Mouse (Mus musculus) neutrophil, adult 65 days (primary cell): ENCODE measurements around the gene Lsm2. TPM values are rescaled to one million over a fixed set of nuclear protein-coding genes. Genes with fewer than 3 reads are reported as not detected.

Experiments
- total RNA-seq: library from RNA; stranded (reverse); gene quantifications from 2 replicates; pipeline ENCODE4 v1.2.4, GENCODE M21; 2023

Lsm2 gene
- 15.3 and 22.7 TPM in 2 replicates for total RNA-seq

DNA sequence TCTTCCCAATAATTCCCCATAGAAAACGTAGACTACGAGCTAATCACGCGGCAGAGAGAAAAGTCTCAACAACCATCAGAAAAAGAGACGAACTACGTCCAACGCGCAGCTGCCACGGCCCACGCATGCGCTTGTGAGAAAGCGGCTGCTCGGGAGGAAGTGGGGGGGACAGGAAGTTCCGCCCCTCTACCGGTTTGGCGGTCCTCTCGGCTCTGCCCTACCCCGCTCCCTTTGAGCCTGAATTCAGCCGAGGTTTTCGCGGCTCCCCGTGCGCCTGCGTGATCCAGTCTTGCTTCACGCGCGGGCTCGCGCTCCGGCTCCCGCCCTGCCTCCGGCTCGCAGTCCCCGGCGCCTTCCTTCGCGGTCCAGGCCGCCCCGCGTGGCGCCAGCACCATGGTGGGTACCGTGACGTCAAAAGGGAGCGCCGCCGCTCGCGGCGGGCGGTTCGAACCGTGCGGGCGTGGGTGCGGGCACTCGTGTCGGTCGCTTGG lies at the start of gene Lsm2:
Lsm2 (plus strand) TSS at position 173 of the 491 bp plus-strand sequence.

DNA sequence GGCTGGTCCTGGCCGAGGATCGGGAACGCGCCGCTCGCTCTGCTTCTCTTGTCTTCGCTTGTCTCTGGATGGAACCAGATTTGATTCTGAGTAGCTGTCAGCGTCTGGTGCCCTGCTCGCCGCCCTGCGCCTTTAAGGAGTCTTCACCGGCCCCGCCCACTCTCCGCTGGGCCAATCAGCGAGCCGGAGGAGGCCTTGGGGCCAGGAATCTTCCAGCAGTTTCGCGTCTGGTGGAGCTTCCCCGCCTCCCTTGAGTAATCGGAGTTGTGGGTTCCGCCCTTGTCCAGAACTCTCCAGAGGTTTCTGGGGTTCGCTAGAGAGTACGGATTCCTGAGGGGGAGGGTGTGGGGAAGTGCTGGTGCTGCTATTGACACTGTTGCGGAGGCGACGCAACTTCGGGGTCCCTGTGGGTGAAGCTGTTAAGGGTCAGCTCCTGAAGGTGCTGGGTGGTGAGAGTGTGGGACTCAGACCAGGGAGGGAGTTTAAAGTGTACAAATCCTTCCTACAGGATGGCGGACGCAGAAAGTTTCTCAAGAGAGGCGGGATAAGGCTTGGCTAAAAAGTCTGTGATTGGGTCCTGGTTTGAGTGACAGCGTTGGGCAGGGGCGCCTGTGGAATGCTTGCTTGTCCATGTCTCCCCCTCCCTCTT lies 22.4 kb upstream of the Lsm2 start, which contains the start of gene Hspa1b:
Hspa1b (minus strand) TSS at position 109 of the 649 bp plus-strand sequence.

DNA sequence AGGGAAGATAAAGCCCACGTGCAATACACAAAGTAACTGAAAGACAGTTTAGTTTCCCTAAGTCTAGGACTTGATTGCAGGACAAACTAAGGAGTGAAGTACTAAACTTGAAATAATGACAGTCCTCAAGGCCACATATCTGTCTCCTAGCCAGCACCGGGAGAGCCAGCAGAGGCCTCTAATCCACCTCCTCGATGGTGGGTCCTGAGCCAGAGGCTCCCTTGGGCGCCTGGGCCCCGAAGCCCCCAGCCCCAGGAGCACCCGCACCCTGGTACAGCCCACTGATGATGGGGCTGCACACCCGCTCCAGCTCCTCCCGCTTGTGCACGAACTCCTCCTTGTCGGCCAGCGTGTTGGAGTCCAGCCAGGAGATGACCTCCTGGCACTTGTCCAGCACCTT lies 11.8 kb upstream of the Lsm2 start, which contains the start of gene Gm20481:
Gm20481 (plus strand) TSS at position 91 of the 400 bp plus-strand sequence.

DNA sequence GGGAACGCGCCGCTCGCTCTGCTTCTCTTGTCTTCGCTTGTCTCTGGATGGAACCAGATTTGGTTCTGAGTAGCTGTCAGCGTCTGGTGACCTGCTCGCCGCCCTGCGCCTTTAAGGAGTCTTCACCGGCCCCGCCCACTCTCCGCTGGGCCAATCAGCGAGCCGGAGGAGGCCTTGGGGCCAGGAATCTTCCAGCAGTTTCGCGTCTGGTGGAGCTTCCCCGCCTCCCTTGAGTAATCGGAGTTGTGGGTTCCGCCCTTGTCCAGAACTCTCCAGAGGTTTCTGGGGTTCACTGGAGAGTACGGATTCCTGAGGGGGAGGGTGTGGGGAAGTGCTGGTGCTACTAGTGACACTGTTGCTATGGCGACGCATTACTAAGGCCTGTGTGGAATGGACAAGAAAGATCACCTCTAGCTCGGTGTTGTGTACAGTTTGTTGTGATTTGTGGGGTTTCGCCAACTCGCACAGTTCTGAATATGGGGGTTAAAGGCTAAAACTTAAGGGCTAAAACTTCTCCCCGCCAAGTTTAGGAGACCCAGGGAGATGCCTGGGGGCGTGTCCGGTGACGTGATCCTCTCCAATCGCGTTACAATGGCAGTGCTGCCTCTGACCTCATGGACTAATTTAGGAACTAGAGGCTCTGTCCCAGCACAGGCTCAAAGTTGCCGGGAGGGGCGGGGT lies 9.5 kb upstream of the Lsm2 start, which contains the start of the genes Hspa1a and Hspa1l:
Hspa1a (minus strand) TSS at position 88 of the 681 bp plus-strand sequence.
Hspa1l (plus strand) TSS at position 635 of the 681 bp plus-strand sequence.

DNA sequence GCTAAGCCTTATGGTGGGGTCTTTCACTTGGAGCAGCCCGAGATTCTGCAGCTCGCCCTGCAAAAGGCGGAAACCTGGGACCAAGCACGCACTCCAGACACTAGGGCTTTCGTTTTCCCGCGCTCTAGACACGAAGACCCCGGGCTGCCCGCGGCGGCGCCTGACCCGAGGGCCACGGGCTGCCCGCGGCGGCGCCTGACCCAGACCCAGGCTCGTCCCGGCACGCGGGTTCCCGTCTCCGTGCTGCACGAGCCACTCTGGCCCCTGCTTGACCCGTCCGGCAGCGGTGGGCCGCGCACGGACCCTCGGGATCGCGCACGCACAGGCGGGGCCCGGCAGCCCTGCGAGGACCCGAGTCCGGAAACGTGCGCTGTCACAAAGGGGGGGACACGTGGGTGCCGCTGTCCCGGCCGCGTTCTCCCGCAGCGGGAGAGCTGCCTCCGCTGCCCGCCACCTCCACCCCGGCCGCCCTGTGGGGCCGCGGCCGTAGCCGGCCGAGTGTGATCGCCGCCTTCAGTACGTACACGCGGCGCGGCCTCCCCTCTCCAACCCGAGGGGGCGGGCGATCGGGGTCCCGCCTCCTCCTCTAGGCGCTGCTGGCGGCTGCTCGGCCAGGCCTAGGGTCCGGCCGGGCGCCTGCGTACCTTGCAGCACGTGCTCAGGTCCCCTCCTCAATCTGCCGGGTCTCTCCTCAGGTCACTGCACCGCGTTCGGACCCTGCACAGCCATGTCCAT lies 19.2 kb downstream of the Lsm2 start, which contains the start of gene Vars:
Vars (plus strand) TSS at position 271 of the 735 bp plus-strand sequence.

DNA sequence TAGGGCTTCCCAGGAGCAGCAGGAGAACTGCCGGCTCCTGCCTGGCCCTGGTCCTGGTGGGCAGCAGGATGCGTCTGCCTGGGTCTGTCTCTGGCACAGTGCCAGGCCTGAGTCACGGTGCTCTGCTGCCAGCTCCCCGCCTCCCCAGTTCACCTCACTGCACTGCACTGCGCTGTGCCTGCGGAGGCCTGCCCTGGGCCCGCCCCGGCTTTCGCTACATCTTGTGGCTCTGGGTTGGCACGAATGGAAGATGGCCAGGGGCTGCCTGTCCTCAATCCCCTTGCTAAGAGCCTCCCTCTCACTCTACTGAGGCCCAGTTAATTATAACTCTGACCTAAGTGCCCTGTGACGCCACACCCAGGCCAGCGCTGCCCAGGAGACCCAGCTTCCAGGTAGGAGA lies 34.7 kb downstream of the Lsm2 start, which contains the start of gene Vwa7:
Vwa7 (plus strand) TSS at position 204 of the 400 bp plus-strand sequence.

DNA sequence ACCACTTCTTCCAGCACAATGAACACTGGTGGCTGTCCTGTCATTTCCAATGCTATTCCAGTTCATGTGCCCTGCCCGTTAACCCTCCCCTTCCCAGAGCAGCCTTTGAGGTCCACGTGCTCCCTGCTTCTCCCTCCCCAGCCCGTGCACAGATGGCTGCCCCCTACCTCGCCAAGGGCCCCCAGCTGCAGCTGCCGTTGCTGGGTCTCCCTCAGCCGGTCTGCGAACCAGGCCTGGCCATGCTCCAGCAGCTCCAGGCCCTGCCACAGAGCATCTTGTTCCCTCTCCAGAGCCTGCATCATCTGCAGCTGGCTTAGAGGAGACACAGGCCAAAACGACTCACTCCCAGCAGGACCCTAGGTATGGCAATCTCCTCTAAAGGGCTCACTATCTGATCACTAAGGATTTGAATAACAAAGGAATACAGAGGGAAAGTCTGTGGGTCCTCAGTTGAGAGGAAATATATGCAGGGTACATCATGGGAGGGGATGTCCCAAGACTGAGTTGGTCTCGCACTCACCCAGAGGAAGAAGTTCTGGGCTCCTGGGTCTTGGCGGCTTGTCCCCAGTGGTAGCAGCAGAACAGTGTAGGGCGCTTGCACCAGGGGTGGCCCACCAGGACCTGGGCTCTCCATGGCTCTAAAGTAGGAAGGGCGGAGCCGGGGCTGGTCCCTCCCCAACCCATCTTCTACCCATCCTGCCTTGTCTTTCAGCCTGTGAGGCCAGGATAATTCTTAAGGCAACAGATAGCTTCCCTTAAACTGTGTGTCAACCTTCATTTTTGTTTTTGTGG lies 45.8 kb downstream of the Lsm2 start, which contains the start of gene Sapcd1:
Sapcd1 (minus strand) TSS at position 740 of the 792 bp plus-strand sequence.

Other genes starting within 250 kb of the Lsm2 start
- 0.11 and 0.13 TPM in 2 replicates for gene C4b, start 238.0 kb upstream of the Lsm2 start, total RNA-seq
- gene Cyp21a1, start 177.3 kb upstream of the Lsm2 start, total RNA-seq: not detected in 2 replicates
- 42.3 and 63.0 TPM in 2 replicates for gene Stk19, start 144.9 kb upstream of the Lsm2 start, total RNA-seq
- 34.5 and 46.7 TPM in 2 replicates for gene Dxo, start 144.8 kb upstream of the Lsm2 start, total RNA-seq
- 95.9 and 147 TPM in 2 replicates for gene Skiv2l, start 131.7 kb upstream of the Lsm2 start, total RNA-seq
- gene Nelfe, start 131.5 kb upstream of the Lsm2 start, total RNA-seq: 24.5 and 28.2 TPM in 2 replicates
- gene Cfb, start 119.3 kb upstream of the Lsm2 start, total RNA-seq: 1.3 TPM in 1 of 2 replicates, not detected in the other
- gene Zbtb12, start 102.4 kb upstream of the Lsm2 start, total RNA-seq: 0.70 and 1.4 TPM in 2 replicates
- not detected in 2 replicates for gene Gm20547, start 99.8 kb upstream of the Lsm2 start, total RNA-seq
- gene C2, start 83.6 kb upstream of the Lsm2 start, total RNA-seq: not detected in 2 replicates
- gene Ehmt2, start 83.4 kb upstream of the Lsm2 start, total RNA-seq: 49.5 and 66.6 TPM in 2 replicates
- 0.25 TPM in 1 of 2 replicates, not detected in the other for gene Slc44a4, start 67.4 kb upstream of the Lsm2 start, total RNA-seq
- 87.8 and 101 TPM in 2 replicates for gene Neu1, start 50.6 kb upstream of the Lsm2 start, total RNA-seq
- 25.6 and 50.7 TPM in 2 replicates for gene Hspa1b, start 22.6 kb upstream of the Lsm2 start, total RNA-seq
- gene Gm20481, start 11.9 kb upstream of the Lsm2 start, total RNA-seq: not detected in 2 replicates
- gene Hspa1a, start 9.7 kb upstream of the Lsm2 start, total RNA-seq: 36.0 and 76.5 TPM in 2 replicates
- gene Hspa1l, start 9.2 kb upstream of the Lsm2 start, total RNA-seq: 0.16 TPM in 1 of 2 replicates, not detected in the other
- gene Vars, start 19.1 kb downstream of the Lsm2 start, total RNA-seq: 51.6 and 57.8 TPM in 2 replicates
- gene Vwa7, start 34.7 kb downstream of the Lsm2 start, total RNA-seq: 0.09 TPM in 1 of 2 replicates, not detected in the other
- 0.86 and 1.9 TPM in 2 replicates for gene Sapcd1, start 46.2 kb downstream of the Lsm2 start, total RNA-seq
- gene Msh5, start 64.9 kb downstream of the Lsm2 start, total RNA-seq: 3.5 and 11.1 TPM in 2 replicates
- gene Clic1, start 68.1 kb downstream of the Lsm2 start, total RNA-seq: 248 and 288 TPM in 2 replicates
- 1.4 and 2.6 TPM in 2 replicates for gene Ddah2, start 77.2 kb downstream of the Lsm2 start, total RNA-seq
- gene Ly6g6c, start 83.5 kb downstream of the Lsm2 start, total RNA-seq: not detected in 2 replicates
- gene Mpig6b, start 84.3 kb downstream of the Lsm2 start, total RNA-seq: 0.47 TPM in 1 of 2 replicates, not detected in the other
- not detected in 2 replicates for gene Ly6g6e, start 95.0 kb downstream of the Lsm2 start, total RNA-seq
- not detected in 2 replicates for gene Ly6g6d, start 96.2 kb downstream of the Lsm2 start, total RNA-seq
- gene Ly6g6f, start 103.7 kb downstream of the Lsm2 start, total RNA-seq: 1.1 TPM in 1 of 2 replicates, not detected in the other
- 44.4 and 57.6 TPM in 2 replicates for gene Abhd16a, start 107.4 kb downstream of the Lsm2 start, total RNA-seq
- gene Ly6g5c, start 126.4 kb downstream of the Lsm2 start, total RNA-seq: not detected in 2 replicates
- gene Ly6g5b, start 133.6 kb downstream of the Lsm2 start, total RNA-seq: 13.3 and 14.5 TPM in 2 replicates
- 36.0 and 50.1 TPM in 2 replicates for gene Gpank1, start 139.6 kb downstream of the Lsm2 start, total RNA-seq
- 135 and 169 TPM in 2 replicates for gene Csnk2b, start 140.2 kb downstream of the Lsm2 start, total RNA-seq
- gene D17H6S53E, start 144.5 kb downstream of the Lsm2 start, total RNA-seq: 21.0 and 24.5 TPM in 2 replicates
- not detected in 2 replicates for gene Apom, start 150.2 kb downstream of the Lsm2 start, total RNA-seq
- gene Bag6, start 153.3 kb downstream of the Lsm2 start, total RNA-seq: 295 and 362 TPM in 2 replicates
- 170 and 191 TPM in 2 replicates for gene Prrc2a, start 183.0 kb downstream of the Lsm2 start, total RNA-seq
- 10.8 and 14.1 TPM in 2 replicates for gene Aif1, start 194.2 kb downstream of the Lsm2 start, total RNA-seq
- 410 and 626 TPM in 2 replicates for gene Lst1, start 206.6 kb downstream of the Lsm2 start, total RNA-seq
- 118 TPM in 2 replicates for gene Ltb, start 212.6 kb downstream of the Lsm2 start, total RNA-seq
- 115 TPM in 2 replicates for gene Tnf, start 220.1 kb downstream of the Lsm2 start, total RNA-seq
- not detected in 2 replicates for gene Lta, start 223.5 kb downstream of the Lsm2 start, total RNA-seq
- gene Gm16181, start 239.0 kb downstream of the Lsm2 start, total RNA-seq: 0.79 TPM in 1 of 2 replicates, not detected in the other